Mouse (Mus musculus) heart, adult 2 months (tissue): ENCODE data around the gene Sox8. TPM values are rescaled to one million over a fixed set of nuclear protein-coding genes. Genes with fewer than 3 reads are reported as not detected.

ENCODE experiments used
- DNase-seq, 2 experiments: peaks; one replicate each; pipeline ENCODE4 v3.0.0; 2021
- H3K27ac ChIP-seq: fragments of 200-600 bp; 2 replicates; pipeline ENCODE4 v1.8.1; 2022
- H3K27me3 ChIP-seq: fragments of 200-500 bp; 2 replicates; pipeline ENCODE4 v1.6.1; 2012; ENCODE audit warnings: mild to moderate bottlenecking, low read length, inconsistent platforms, mixed read lengths; ENCODE audit not compliant: control insufficient read depth, insufficient read depth
- H3K36me3 ChIP-seq: fragments of 200-500 bp; 2 replicates; pipeline ENCODE4 v1.6.1; 2012; ENCODE audit warnings: low read length, inconsistent platforms; ENCODE audit not compliant: control insufficient read depth, insufficient read depth
- H3K4me1 ChIP-seq: fragments of 200-500 bp; 2 replicates; pipeline ENCODE4 v1.6.1; 2011; ENCODE audit warnings: low read length; ENCODE audit not compliant: control insufficient read depth, insufficient read depth
- H3K4me3 ChIP-seq: fragments of 200-600 bp; 2 replicates; pipeline ENCODE4 v1.8.1; 2022
- H3K79me2 ChIP-seq: fragments of 200-500 bp; replicated peaks from 2 replicates; pipeline ENCODE4 v1.6.1; 2012; ENCODE audit warnings: mild to moderate bottlenecking, inconsistent platforms, low read length, moderate library complexity, mixed read lengths; ENCODE audit not compliant: control insufficient read depth, insufficient read depth
- H3K9ac ChIP-seq: fragments of 200-500 bp; 2 replicates; pipeline ENCODE4 v1.6.1; 2012; ENCODE audit warnings: low read depth, mild to moderate bottlenecking, control low read depth, inconsistent platforms, low read length, mixed read lengths
- CTCF ChIP-seq: fragments of 200-600 bp; IDR thresholded peaks from 2 replicates; pipeline ENCODE4 v1.8.1; 2022; ENCODE audit warnings: antibody characterized with exemption, mild to moderate bottlenecking, moderate library complexity
- EP300 ChIP-seq: fragments of 200-500 bp; IDR thresholded peaks from 2 replicates; pipeline ENCODE4 v1.6.1; 2011; ENCODE audit warnings: low read depth, low read length, control low read depth; ENCODE audit not compliant: insufficient read depth
- POLR2A ChIP-seq: fragments of 200-500 bp; IDR thresholded peaks from 2 replicates; pipeline ENCODE4 v1.6.1; 2011; ENCODE audit warnings: mild to moderate bottlenecking, low read depth, low read length, control low read depth; ENCODE audit not compliant: insufficient read depth
- WGBS: fragments of 180-500 bp; shearing (Covaris S2); methylation state at CpG from one replicate; pipeline ENCODE4 v1.1.7; 2018; 5-methylcytosine and 5-hydroxymethylcytosine counted together
- intact Hi-C: fragments of 180-260 bp; cut with DNase I; formaldehyde crosslinking; loops from one replicate; pipeline ENCODE4 v1.15.1; 2025
- polyA plus RNA-seq: library from polyadenylated mRNA; depleted of rRNA; stranded (reverse); fragments of >200 nt; gene quantifications from 2 replicates; pipeline ENCODE4 v1.2.3, GENCODE M21; 2012
- total RNA-seq, 2 experiments: library from RNA; stranded (reverse); gene quantifications; 2 replicates each; pipeline ENCODE4 v1.2.3; 2021

The Sox8 gene
- total and polyA plus RNA-seq, 3 experiments, result 0.30 to 0.57 (median 0.44) TPM

DNA sequence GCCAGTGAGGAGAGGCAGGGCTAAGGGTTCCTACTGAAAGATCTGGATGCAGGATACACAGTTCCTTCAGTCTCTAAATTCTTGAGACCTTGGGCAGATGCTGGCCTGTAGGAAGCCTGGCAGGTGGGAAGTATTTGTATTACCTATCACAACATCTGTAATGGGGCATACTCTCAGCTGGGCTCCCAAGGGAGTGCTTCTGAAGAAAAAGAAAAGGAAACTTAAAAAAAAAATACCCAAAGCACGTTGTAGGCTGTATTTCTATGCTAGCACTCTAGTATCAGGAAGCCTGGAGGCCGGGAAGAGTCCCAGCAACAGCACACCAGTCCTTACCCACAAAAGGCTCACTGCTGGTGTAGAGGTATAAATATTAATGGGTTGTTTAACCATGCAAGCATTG, 7.2 kb upstream of the Sox8 start:
- H3K4me3 ChIP-seq, result no peak overlapping the region
- H3K27ac ChIP-seq, result no peak overlapping the region
- peaks cover 2% of the 10 kb centered on the region for H3K4me1 ChIP-seq
- WGBS, result 44% methylated on average over 2 of the region's 2 CpGs
- H3K79me2 ChIP-seq, result no peaks in the 10 kb centered on the region
- intact Hi-C loops, result no loop called here
- no peaks in the 10 kb centered on the region for H3K27me3 ChIP-seq
- H3K9ac ChIP-seq, result no peak overlapping the region
- DNase-seq, result no peak
- TF ChIP-seq POLR2A (no peak), EP300 (no peak), CTCF (no peak)
- no peaks in the 10 kb centered on the region for H3K36me3 ChIP-seq

DNA sequence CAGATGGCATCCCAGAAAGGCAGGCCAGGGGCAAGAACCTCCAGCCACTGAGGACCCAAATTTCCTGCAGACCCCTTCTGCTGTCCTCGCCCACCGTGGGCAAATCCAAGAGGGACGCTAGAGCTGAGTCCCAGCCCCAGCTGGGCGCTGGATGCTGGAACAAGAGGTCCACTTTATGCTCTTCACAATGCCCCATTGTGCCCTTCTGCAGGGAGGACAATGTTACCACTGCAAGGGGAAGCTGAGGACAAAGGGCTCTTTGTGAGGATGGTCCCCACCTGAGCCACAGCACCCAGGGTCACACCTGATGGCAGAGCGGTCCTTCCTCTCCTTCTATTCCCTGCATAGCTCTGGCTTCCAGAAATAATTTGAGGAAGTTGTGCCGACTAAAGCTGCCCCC, 6.8 kb upstream of the Sox8 start:
- 73% methylated on average over 6 of the region's 6 CpGs for WGBS
- H3K27me3 ChIP-seq, result no peaks in the 10 kb centered on the region
- no peaks in the 10 kb centered on the region for H3K79me2 ChIP-seq
- no peak overlapping the region for H3K9ac ChIP-seq
- H3K27ac ChIP-seq, result no peak overlapping the region
- intact Hi-C loops, result no loop called here
- no peaks in the 10 kb centered on the region for H3K36me3 ChIP-seq
- TF ChIP-seq POLR2A (no peak), CTCF (no peak), EP300 (no peak)
- no peak for DNase-seq
- H3K4me1 ChIP-seq, result peaks cover 2% of the 10 kb centered on the region
- no peak overlapping the region for H3K4me3 ChIP-seq

DNA sequence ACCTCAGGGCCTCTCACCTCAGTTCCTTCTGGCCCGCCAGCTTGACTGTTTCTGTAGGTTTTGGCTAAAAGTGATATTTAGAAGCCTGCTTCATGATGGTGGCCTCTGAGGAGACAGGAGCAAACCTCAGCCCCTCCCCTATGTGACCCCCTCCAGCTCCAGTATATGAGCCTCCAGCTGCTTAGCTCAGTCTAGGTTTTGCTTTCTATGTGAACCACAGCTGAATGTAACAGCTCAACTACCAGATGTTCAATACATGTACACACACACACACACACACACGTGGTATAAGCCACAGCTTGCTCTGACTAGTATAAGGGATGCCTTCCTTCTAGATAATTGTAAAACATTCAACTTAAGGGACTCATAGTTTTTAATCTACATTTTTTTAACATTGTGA, 5.5 kb upstream of the Sox8 start:
- intact Hi-C loops, result no loop called here
- Histone ChIP-seq H3K9ac (no peak overlapping the region), H3K27ac (no peak overlapping the region), H3K27me3 (no peaks in the 10 kb centered on the region), H3K4me3 (no peak overlapping the region), H3K36me3 (no peaks in the 10 kb centered on the region), H3K79me2 (no peaks in the 10 kb centered on the region), H3K4me1 (no peaks in the 10 kb centered on the region; the same call in none of the 2 replicates)
- DNase-seq, result no peak
- TF ChIP-seq CTCF (no peak), EP300 (no peak), POLR2A (no peak)
- WGBS, result 81% methylated on average over 2 of the region's 2 CpGs

DNA sequence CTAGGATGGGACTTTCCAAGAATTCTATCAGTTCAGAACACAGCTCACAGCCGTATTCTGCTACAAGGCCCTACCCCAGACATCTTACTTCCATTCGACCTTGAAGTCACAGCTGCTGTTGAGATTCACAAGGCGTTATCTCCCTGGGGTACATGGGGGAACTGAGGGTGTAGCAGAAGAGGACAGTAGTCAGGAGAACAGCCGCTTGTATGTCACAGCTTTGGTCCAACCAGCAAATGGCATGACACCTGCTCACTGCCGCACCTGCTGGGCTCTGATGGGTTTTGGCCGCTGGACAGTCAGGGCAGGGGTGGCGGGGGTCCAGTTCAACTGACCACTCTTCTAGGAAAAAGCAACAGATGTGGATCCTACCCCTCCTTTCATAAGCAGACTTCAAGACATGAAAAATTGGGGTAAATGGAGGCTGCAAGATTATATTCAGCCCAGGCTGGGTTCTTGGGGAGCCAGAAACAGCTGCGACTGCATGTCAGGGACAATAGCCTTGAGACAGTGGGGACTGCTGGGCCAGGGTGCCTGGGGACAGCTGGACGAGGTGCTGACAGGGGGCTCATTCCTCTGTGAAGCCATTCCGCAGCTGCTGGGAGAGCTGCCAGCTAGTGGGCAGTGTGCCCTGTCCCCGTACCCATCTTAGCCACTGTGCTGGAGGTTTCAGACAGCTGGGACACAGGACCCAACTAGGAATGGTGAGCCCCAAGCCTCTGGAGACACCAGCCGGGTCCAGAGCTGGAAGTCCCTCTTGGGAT, 4.9 kb upstream of the Sox8 start:
- intact Hi-C loops, result no loop called here
- H3K9ac ChIP-seq, result no peak overlapping the region
- no peaks in the 10 kb centered on the region for H3K79me2 ChIP-seq
- no peak for TF ChIP-seq EP300
- no peak for TF ChIP-seq CTCF
- no peak for TF ChIP-seq POLR2A
- no peak overlapping the region for H3K27ac ChIP-seq
- no peak overlapping the region for H3K4me3 ChIP-seq
- 52% methylated on average over 12 of the region's 12 CpGs for whole genome bisulfite sequencing
- H3K36me3 ChIP-seq, result no peaks in the 10 kb centered on the region
- H3K27me3 ChIP-seq, result peaks cover 3% of the 10 kb centered on the region
- no peaks in the 10 kb centered on the region; the same call in none of the 2 replicates for H3K4me1 ChIP-seq
- no peak for DNase-seq

DNA sequence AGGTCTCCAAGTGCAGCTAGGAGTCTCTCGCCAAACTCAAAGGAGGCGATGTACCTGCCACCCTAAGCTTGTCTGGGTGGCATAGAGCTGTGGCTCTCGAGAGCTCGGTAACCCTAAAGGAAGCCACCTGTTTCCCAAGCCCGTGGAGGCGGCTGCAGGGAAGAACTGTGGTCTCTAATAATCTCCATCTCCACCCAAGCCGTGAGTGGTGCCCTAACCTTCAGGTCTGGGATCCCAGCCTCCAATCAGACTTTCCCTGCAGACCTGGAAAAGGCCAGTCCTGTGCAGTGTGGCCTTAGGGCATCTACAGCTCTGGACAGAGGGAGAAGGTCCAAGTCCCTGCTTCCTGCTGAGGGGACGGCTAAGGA, 951 bp upstream of the Sox8 start:
- H3K4me3 ChIP-seq, result peak overlapping the region; percentile 48
- intact Hi-C loops, result loop anchor here (2.0 kb wide), 1 partner anchor 23 kb away; no protein-coding TSS in a partner anchor
- H3K4me1 ChIP-seq, result peaks cover 2% of the 10 kb centered on the region; the same call in 1 of the 2 replicates
- 36% methylated on average over 8 of the region's 8 CpGs for WGBS
- peaks cover 8% of the 10 kb centered on the region for H3K27me3 ChIP-seq
- H3K36me3 ChIP-seq, result no peaks in the 10 kb centered on the region
- no peak overlapping the region for H3K27ac ChIP-seq
- no peaks in the 10 kb centered on the region for H3K79me2 ChIP-seq
- peak overlapping the region; percentile 50 for H3K9ac ChIP-seq
- TF ChIP-seq POLR2A (no peak), CTCF (no peak), EP300 (no peak)
- DNase-seq, result no peak
